ENCODE assay signal across 7 mouse cellular contexts in the genomic region with DNA sequence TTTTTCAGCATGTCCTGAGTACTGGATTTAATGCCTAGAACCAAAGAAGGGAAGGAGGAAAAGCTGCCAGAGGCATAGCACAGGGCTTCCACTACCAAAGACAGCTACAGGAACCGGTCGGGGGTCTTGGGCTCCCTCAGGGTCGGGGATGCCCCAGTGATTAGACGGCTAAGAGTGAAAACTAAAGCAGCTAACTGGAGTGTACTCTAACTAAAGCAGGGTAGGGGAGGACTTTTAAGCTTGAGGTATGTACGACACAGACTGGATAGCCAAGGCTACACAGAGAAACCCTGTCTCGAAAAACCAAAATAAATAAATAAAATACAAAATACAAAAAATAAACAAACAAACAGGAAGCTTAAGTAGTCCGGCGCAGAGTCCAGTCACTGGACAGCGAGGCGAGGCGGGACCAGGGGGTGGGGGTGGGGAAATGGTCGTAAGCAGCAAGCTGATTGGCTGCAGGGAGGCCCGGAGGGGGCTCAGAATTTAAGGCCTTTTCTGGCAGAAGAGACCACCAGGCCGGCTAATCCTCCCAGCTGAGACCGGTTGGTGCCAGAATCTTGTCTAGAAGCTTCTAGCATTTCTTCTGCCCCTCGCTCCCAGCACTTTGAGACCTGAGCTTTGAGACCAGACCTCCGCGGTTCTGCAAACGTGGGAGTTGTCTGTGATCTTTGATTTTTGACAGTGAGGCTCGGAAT. TPM values are rescaled to one million over a fixed set of nuclear protein-coding genes. Genes with fewer than 3 reads are reported as not detected.
DNase-seq lines count a peak whose midpoint lies in the region; ATAC-seq and TF ChIP-seq lines count a peak whose summit lies in the region.

Gene Sat2 (plus strand): TSS at position 454 of the 698 bp plus-strand sequence.

- no peaks in the 10 kb centered on the region for H3K9me3 ChIP-seq in heart, postnatal 0 days (replicated peaks; ENCODE audit: control insufficient read depth, low read length)

- peak; percentile 58 for DNase-seq in MN1 (ENCODE audit: low spot score)
- DNase-seq in heart, postnatal 0 days (ENCODE audit: low spot score) = peak; percentile 74
- DNase-seq in layer of hippocampus, adult 8-10 months (ENCODE audit: low spot score in 2 of 2) = peak in 1 of 2 experiments; percentile 40
- DNase-seq in lung, postnatal 4 days = peak; percentile 58 to 76
- DNase-seq in urinary bladder, postnatal 14 days (ENCODE audit: low spot score) = peak; percentile 43

- TF ChIP-seq CTCF in bone marrow, adult 2 months (IDR thresholded peaks at IDR 0.05; ENCODE audit: control insufficient read depth, insufficient read depth, low read length) = no peak
- TF ChIP-seq CTCF in heart, postnatal 0 days (IDR thresholded peaks at IDR 0.05; ENCODE audit: low read depth) = no peak

- no peaks in the 10 kb centered on the region for H3K4me1 ChIP-seq in bone marrow, adult 2 months (ENCODE audit: control insufficient read depth, insufficient read depth, low read length)
- peaks cover 11% of the 10 kb centered on the region for H3K4me1 ChIP-seq in heart, postnatal 0 days (ENCODE audit: control insufficient read depth, insufficient read depth)

- no peak within 1 kb of the TSS for H3K27ac ChIP-seq in bone marrow, adult 2 months (ENCODE audit: control insufficient read depth, insufficient read depth, low read depth, low read length, poor library complexity)
- H3K27ac ChIP-seq in heart, postnatal 0 days (ENCODE audit: low read depth) = peak within 1 kb of the TSS; percentile 58

- whole genome bisulfite sequencing in bone marrow, adult 2 months = 12% methylated on average over 20 of the region's 20 CpGs
- under 1% methylated on average over 20 of the region's 20 CpGs for WGBS in heart, postnatal 0 days

- H3K4me3 ChIP-seq in bone marrow, adult 2 months (replicated peaks; ENCODE audit: control insufficient read depth, low read depth, low read length) = peak within 1 kb of the TSS; percentile 24
- H3K4me3 ChIP-seq in heart, postnatal 0 days (ENCODE audit: low read depth, low read length) = peak within 1 kb of the TSS; percentile 71

- no peaks in the 10 kb centered on the region for H3K27me3 ChIP-seq in heart, postnatal 0 days (ENCODE audit: control insufficient read depth, insufficient read depth, low read length)

- H3K4me2 ChIP-seq in heart, postnatal 0 days (ENCODE audit: low read depth, low read length) = peak within 1 kb of the TSS; percentile 80

- ATAC-seq in erythroid progenitor cell, adult 5-6 weeks (replicated peaks; ENCODE audit: low FRiP score, poor library complexity, severe bottlenecking) = 0 out of 2 replicates have a peak, but pooled peaks have one; percentile 51
- ATAC-seq in heart, postnatal 0 days (ENCODE audit: insufficient read depth, low read depth) = peak; percentile 85

- H3K9ac ChIP-seq in heart, postnatal 0 days (replicated peaks; ENCODE audit: low read depth, low read length) = peak within 1 kb of the TSS; percentile 76

- H3K36me3 ChIP-seq in heart, postnatal 0 days (replicated peaks; ENCODE audit: control insufficient read depth, insufficient read depth, low read length) = no peaks in the 10 kb centered on the region

- TF ChIP-seq EP300 in heart, postnatal 0 days (IDR thresholded peaks at IDR 0.05; ENCODE audit: low read depth) = no peak

- TF ChIP-seq POLR2A in bone marrow, adult 2 months (IDR thresholded peaks at IDR 0.05; ENCODE audit: borderline replicate concordance, control insufficient read depth, low read depth, low read length) = no peak

RNA-seq across cellular contexts. Expression of gene Sat2, which starts in this region (rescaled TPM):
- 1.4 and 2.4 TPM in 2 replicates for polyA plus RNA-seq in bone marrow, adult 2 months (2011; ENCODE audit: insufficient read depth, insufficient read length, low replicate concordance, missing spikeins)
- total RNA-seq in erythroid progenitor cell, adult 5-6 weeks (2015; ENCODE audit: low replicate concordance) = not detected in 2 replicates
- not detected in 2 replicates for total RNA-seq in erythroid progenitor cell, adult 5-6 weeks (2017; ENCODE audit: low replicate concordance)
- total RNA-seq in heart, postnatal 0 days (2014; rRNA removed; ENCODE audit: low replicate concordance) = 7.3 TPM in 1 of 2 replicates, not detected in the other
- polyA plus RNA-seq in heart, postnatal 0 days (2015; fragmentation: Nextera tagmentation; extraction: Ambion mirVana) = 17.8 and 18.8 TPM in 2 replicates
- total RNA-seq in layer of hippocampus, adult 8-10 months (2022) = 10 to 100 TPM; 13.3 to 19.2 (median 14.8) TPM

Comparison
In these comparisons a context has a peak if more than half of its experiments do, and no peak if none do; other contexts are left out.
1. Peak in ATAC-seq in erythroid progenitor cell, adult 5-6 weeks; RNA of the gene not detected or under 1 TPM.